Mouse (Mus musculus) granulocyte monocyte progenitor cell, adult 5-6 weeks (primary cell): ENCODE measurements at regions not wholly inside any gene's neighbourhood (a gene's known extent, or its start where the extent isn't known, plus 50 kb on each side); places are given as distances from the start of the nearest gene placed in this dataset.
A peak's percentile ranks its signal among the peaks of the same experiment; 100 is the strongest.
"Not testable (repeated sequence)": the region's sequence is repeated elsewhere in the genome, so short reads cannot be mapped to it uniquely, and the experiment has no call there.

ENCODE experiments used
- ATAC-seq: replicated peaks from 2 replicates; pipeline ENCODE4 v1.8.0; 2016; ENCODE audit warnings: mild to moderate bottlenecking, moderate TSS enrichment, inconsistent platforms; ENCODE audit not compliant: poor library complexity, severe bottlenecking

DNA sequence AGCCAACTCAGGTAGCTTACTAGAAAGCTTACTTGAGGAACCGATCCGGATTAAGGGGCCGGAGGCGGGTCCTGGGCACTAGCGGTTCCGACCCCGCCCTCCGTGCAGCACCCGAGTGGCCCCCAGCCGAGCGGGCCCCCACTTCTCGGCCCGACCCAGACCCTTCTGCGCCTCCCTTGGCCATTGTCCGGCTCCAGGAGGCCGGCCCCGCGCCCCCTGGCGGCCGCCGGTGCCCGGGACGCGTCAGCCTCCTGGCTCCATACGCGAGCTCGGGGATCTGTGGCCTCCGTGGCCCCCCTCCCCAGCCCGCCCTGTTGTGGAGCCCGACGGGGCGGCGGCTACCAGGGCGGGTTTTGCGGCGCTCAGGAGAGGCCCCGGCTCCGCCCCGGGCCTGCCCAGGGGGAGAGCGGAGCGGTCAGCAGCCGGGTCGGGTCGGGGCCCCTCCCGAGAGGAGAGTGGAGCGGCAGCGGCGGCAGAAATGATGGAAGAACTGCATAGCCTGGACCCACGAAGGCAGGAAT is 94.3 kb upstream of the Zfp986 start:
- peak; percentile 100 for ATAC-seq

DNA sequence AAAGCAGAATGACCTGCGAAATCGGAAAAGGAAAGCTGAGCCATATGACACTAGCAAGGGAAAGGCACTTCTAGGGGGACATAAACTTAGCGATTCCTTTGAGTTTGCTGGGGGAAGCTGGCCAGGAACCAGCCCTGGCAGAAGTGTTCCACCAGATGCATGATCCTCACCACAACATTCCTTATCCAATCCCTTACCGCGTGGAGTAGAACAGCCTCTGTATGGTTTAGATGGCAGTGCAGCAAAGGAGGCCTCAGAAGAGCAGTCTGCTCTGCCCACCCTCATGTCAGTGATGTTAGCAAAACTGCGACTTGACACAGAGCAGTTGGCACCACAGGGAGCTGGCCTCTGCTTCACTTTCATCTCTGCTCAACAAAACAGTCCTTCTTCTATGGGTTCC is 93.7 kb upstream of the Zfp986 start:
- not testable (repeated sequence) for ATAC-seq

DNA sequence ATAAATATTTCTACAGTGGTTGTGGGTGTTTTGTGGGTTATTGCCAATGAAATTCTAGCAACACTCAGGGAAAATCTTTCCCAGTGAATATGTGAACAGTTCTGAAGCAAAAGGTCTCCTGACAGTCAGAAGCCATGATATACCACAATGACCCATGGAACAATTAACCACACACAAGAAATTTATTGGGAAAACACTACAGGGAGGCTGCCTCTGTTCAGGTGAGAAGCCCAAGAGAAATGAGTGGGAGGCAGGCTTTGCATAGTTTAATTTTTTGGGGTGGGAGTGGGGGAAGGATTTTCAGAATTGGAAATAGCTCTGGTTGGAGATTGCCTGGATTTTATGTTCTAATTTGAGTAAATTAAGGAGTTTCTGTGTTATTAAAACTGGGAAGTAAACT is 92.1 kb upstream of the Zfp986 start:
- ATAC-seq, result not testable (repeated sequence)

DNA sequence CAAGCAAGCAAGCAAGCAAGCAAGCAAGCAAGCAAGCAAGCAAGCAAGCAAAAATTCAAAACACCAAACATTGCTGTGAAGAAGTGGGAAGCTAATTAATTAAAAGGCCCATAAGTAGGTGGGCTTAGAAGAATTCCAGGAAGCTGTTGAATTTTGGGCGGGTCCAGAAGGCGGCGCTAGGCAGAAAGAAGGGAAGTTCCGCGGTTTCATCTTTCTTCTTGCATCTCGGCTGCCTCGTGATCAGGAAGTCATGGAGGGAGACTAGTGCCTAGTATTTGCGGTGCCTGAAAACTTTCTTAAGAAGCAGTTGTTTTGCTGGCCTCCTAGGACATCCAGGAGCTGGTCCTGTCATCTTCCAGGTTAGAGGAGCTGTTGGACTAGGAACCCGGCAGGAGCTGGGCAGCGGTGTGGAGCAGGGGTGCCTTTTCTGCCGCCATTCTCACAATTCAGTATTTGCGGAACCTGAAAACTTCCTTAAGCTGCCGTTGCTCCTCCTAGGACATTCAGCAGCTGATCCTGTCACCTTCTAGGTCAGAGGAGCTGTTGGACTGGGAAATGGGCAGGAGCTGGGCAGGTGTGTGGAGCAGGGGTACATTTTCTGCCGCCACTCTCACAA is 87.2 kb upstream of the Zfp986 start:
- peak; percentile 99 for ATAC-seq

DNA sequence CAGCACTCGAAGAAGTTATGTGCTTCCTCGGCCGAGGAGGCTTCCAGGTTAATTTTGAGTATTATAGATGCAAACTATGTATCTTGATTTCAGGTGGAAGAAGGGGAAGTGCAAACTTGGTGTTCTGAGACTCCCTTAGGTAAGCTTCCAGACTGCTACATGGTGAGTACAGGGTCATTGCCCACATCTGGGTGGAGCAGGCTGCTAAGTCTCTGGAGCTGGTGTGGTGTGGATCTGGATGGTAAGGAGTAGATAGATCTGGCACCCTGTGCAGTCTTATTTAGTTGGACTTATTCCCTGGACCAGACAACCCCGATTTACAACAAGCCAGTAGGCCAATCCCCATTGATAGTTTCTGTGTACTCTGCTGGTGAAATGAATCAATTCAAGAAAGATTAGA is 53.9 kb upstream of the Zfp986 start:
- peak; percentile 35; the same call in 1 of the 2 replicates for ATAC-seq
